Mouse (Mus musculus) heart, embryonic 10.5 days (tissue): ENCODE measurements around the gene Fank1. TPM values are rescaled to one million over a fixed set of nuclear protein-coding genes. Genes with fewer than 3 reads are reported as not detected.
A peak's percentile ranks its signal among the peaks of the same experiment; 100 is the strongest.

Experiments
- DNase-seq: peaks from one replicate; pipeline ENCODE4 v3.0.0-alpha.2; 2017; ENCODE audit warnings: low spot score
- H3K27ac ChIP-seq: fragments of 300-500 bp; sonication (generic); 2 replicates; pipeline ENCODE4 v1.5.1; 2016; ENCODE audit warnings: mild to moderate bottlenecking
- H3K27me3 ChIP-seq: fragments of 300-500 bp; sonication (generic); 2 replicates; pipeline ENCODE4 v1.6.1; 2016; ENCODE audit warnings: mild to moderate bottlenecking; ENCODE audit not compliant: poor library complexity, insufficient read depth, severe bottlenecking
- H3K36me3 ChIP-seq: fragments of 300-500 bp; sonication (generic); 2 replicates; pipeline ENCODE4 v1.6.1; 2016; ENCODE audit warnings: mild to moderate bottlenecking, moderate library complexity
- H3K4me1 ChIP-seq: fragments of 300-500 bp; sonication (generic); 2 replicates; pipeline ENCODE4 v1.6.1; 2016; ENCODE audit warnings: mild to moderate bottlenecking
- H3K4me3 ChIP-seq: fragments of 300-500 bp; sonication (generic); 2 replicates; pipeline ENCODE4 v1.5.1; 2016; ENCODE audit warnings: mild to moderate bottlenecking, moderate library complexity
- H3K9me3 ChIP-seq: fragments of 300-500 bp; sonication (generic); 2 replicates; pipeline ENCODE4 v1.6.1; 2016; ENCODE audit warnings: mild to moderate bottlenecking, moderate library complexity
- WGBS: fragments of 180-500 bp; shearing (Covaris S2); methylation state at CpG from one replicate; pipeline ENCODE4 v1.1.7; 2016; 5-methylcytosine and 5-hydroxymethylcytosine counted together
- polyA plus RNA-seq: library from polyadenylated mRNA; unstranded; fragments of >200 nt; fragmentation: Nextera tagmentation; extraction: Ambion mirVana; gene quantifications from 2 replicates; pipeline ENCODE4 v1.2.1, GENCODE M21; 2016

Fank1 gene
- polyA plus RNA-seq: 0.30 TPM in 1 of 2 replicates, not detected in the other

DNA sequence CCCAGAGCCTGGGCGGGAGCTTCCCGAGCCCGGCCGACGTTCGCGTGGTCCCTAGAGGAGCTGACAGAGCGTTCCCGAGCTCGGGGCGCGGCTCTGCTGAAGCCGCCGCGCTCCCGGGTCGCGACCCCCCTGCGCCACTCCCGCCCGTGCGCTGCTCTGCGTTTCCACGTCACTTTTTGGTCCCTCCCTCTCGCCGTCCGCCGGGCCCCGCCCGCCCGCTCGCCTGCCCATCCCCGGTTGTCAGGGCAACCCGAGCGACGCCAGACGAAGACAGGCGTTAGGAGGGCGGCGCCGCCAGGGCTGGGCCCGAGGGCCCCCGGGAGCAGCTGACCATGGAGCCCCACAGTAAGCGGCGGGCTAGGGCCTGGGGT is at the start of gene Fank1:
Gene Fank1, plus strand, starts transcription at position 236 of the 371 bp plus-strand sequence.
- peak within 1 kb of the TSS; percentile 91 for H3K27ac ChIP-seq
- WGBS: under 1% methylated on average over 45 of the region's 45 CpGs

DNA sequence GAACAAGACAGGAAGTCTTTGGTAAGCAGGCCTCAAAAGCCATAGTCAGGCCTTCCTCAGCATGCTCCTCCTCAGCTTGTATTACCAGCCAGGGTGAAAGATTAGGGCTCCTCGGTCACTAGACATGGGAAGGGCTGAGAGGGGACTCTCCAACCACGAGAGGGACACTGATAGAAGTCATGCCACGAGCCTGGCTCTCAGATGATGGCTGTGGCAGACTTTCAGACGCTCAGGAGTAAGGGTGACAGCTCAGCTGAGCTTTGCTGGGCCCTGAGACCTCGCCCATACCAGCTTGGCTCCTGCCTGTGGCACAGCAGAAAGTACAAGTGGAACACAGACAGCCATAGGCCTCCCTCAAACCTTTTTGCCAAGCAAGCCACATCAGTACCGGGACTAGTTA is 49.6 kb upstream of the Fank1 start:
- H3K4me1 ChIP-seq: peaks cover 45% of the 10 kb centered on the region
- H3K36me3 ChIP-seq: peaks cover 27% of the 10 kb centered on the region
- 61% methylated on average over 6 of the region's 6 CpGs for WGBS
- H3K4me3 ChIP-seq: no peak overlapping the region
- H3K27ac ChIP-seq: 0 out of 2 replicates have a peak overlapping the region, but pooled peaks have one; percentile 6
- H3K9me3 ChIP-seq: no peaks in the 10 kb centered on the region
- no peak for DNase-seq
- no peaks in the 10 kb centered on the region for H3K27me3 ChIP-seq

More for the DNA sequence above, at the start of gene Fank1:
- peak within 1 kb of the TSS; percentile 85 for H3K4me3 ChIP-seq
- DNase-seq: peak; percentile 97
- no peaks in the 10 kb centered on the region for H3K27me3 ChIP-seq
- H3K4me1 ChIP-seq: peaks cover 13% of the 10 kb centered on the region
- no peaks in the 10 kb centered on the region for H3K36me3 ChIP-seq
- no peaks in the 10 kb centered on the region for H3K9me3 ChIP-seq

DNA sequence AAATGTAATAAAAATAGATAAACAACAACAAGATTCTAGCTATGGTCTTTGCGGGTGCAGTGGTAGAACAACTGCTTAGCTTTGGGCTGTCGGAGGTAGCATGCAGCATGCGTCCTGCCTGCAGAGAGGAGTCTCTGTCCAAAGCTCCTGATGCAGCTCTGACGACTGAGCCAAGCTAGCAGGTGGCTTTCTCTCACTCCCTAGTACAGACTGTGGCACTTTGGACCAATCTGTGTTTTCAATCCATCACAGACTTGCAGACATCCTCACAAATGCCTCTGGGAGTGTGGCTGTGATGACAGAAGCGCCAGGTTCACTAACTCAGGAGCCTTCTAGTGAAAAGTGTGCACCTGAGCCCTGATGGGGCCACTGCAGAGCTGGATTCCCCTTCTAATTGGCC is 47.3 kb upstream of the Fank1 start:
- Histone ChIP-seq H3K9me3 (no peaks in the 10 kb centered on the region), H3K27ac (no peak overlapping the region), H3K27me3 (no peaks in the 10 kb centered on the region), H3K4me3 (no peak overlapping the region), H3K4me1 (peaks cover 53% of the 10 kb centered on the region), H3K36me3 (peaks cover 20% of the 10 kb centered on the region)
- no peak for DNase-seq
- WGBS: 72% methylated on average over 5 of the region's 5 CpGs

DNA sequence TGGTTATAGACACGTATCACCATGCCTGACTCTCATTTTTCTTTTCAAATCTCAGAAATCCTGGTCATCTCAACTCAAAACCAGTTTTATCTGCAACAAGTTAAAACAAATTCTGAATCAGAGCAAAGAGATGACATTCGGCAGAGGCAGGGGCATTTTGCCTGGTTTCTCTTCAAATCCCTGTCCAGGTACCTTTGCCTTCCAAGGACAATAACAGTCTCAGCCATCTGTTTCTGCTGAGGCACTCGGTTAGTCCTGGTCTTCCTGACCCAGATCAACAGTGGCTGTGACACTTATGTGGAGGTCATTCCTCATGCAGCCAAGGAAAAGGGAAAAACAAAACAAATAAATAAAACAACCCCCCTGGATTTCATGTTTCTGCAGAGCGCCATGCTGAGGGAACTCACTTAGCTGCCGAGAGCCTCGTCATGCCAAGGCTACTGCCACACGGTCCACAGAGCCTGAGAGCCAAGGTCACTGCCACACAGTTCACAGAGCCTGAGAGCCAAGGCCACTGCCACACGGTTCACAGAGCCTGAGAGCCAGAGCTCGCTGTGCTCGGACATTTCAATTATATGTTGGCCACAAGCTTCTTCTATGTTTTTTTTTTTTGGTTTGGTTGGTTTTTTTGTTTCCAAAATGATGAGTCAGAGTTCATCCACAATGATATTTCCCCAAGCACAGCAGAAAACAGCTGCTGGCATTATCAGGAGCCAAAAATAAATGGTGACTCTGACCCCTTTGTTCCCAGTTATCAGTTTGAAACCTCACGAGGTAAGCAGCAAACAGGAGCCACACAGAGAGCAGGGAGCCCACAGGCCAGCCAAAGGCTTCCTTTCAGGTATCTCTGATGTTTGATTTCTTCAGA is 46.1 kb upstream of the Fank1 start:
- no peaks in the 10 kb centered on the region for H3K9me3 ChIP-seq
- H3K4me1 ChIP-seq: peaks cover 53% of the 10 kb centered on the region
- peaks cover 16% of the 10 kb centered on the region for H3K36me3 ChIP-seq
- H3K27me3 ChIP-seq: no peaks in the 10 kb centered on the region
- peak overlapping the region; percentile 82 for H3K27ac ChIP-seq
- no peak for DNase-seq
- H3K4me3 ChIP-seq: no peak overlapping the region
- 60% methylated on average over 11 of the region's 11 CpGs for WGBS

DNA sequence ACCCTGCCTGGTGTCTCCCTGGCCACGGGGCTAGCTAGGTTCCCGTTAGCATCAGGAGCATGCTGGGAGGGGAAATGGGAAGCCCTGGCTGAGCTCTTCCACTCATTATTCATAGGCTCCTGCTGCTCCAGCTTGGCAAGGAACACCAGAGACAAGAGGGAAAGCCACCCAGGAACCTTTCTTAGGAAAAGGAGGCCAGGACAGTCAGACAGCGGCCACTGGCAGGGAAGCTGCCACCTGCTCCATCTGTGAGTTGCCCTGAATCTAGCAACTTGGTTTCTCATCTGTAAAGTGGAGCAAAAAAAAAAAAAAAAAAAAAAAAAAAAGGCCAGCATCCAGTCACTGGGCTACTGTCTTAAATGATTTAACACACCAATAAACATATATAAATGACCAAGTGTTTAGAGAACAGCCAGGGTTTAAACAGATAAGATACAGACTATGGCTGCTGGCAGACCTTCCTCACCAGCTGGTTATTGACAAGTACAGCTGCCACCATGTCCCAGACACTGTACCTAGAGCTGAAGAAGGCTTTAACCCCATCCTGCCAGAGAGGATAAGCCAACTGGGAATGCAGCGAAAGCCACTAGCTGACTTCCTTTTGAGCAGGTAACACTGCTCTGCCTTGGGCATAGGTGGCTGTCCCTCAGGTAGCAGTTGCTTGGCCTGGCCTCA is 44.6 kb upstream of the Fank1 start:
- no peaks in the 10 kb centered on the region for H3K9me3 ChIP-seq
- no peak overlapping the region for H3K4me3 ChIP-seq
- peaks cover 41% of the 10 kb centered on the region for H3K4me1 ChIP-seq
- DNase-seq: no peak
- 65% methylated on average over 4 of the region's 4 CpGs for WGBS
- peaks cover 16% of the 10 kb centered on the region for H3K36me3 ChIP-seq
- peak overlapping the region; percentile 82 for H3K27ac ChIP-seq
- H3K27me3 ChIP-seq: no peaks in the 10 kb centered on the region

DNA sequence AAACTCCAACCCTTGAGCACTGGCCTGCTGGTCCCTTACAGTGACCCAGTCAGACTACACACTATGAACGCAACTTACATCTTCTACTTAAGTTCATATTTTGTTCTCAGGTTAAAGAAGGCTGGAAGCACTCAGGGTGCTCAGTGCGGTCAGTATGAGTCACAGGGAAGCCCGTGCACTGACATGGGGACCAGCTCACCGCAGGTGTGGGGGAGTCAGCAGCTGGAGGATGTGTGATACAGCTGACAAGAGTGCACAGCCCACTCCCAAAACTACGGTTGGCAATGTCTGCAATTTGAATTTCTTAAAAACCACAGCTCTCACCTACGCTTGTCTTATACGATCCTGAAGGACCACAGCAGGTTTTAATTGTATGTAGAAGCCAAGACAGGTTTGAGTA is 36.1 kb upstream of the Fank1 start:
- whole genome bisulfite sequencing: 81% methylated on average over 7 of the region's 7 CpGs
- DNase-seq: no peak

DNA sequence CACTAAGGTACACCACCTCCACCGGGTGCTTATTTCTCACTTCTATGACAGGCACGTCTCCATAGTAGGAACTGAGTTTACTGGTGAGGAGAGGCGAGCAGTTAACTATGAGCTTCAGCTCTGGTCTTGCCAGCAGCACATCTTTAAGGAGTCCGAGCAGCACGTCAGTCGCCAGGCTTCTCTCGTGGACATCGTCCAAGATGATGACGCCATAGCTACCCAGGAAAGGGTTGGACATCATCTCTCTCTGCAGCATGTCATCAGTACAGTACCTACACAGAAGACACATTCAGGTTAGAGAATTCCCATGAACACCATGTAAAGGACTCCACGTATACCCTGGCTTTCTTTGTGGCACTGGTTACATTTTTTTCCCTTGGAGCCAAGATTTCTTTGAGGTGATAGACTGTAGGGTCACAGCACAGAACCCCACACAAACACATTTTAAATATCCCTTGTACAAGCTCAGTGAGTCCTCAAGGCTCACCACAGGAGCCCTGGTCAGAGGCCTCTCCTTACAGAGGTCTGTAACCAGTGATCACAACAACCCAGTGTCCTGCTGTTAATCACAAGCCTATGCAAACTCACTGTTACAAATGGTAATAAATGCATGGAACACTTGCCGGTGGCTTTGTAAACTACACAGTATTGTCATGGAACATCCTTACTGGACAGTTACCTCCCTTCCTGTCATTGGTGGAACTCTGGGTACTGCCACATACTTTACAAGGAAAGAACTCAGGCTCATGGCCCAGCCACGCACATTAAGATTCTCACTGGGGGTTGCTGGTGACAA is 33.9 kb upstream of the Fank1 start:
- WGBS: 89% methylated on average over 12 of the region's 12 CpGs
- Histone ChIP-seq H3K27ac (no peak overlapping the region), H3K36me3 (peaks cover 20% of the 10 kb centered on the region), H3K4me1 (peaks cover 35% of the 10 kb centered on the region), H3K4me3 (no peak overlapping the region), H3K9me3 (no peaks in the 10 kb centered on the region), H3K27me3 (no peaks in the 10 kb centered on the region)
- DNase-seq: peak; percentile 62

More for the DNA sequence above, 36.1 kb upstream of the Fank1 start:
- peaks cover 28% of the 10 kb centered on the region for H3K4me1 ChIP-seq
- no peaks in the 10 kb centered on the region for H3K9me3 ChIP-seq
- H3K27me3 ChIP-seq: no peaks in the 10 kb centered on the region
- no peak overlapping the region for H3K27ac ChIP-seq
- peaks cover 20% of the 10 kb centered on the region for H3K36me3 ChIP-seq
- no peak overlapping the region for H3K4me3 ChIP-seq

DNA sequence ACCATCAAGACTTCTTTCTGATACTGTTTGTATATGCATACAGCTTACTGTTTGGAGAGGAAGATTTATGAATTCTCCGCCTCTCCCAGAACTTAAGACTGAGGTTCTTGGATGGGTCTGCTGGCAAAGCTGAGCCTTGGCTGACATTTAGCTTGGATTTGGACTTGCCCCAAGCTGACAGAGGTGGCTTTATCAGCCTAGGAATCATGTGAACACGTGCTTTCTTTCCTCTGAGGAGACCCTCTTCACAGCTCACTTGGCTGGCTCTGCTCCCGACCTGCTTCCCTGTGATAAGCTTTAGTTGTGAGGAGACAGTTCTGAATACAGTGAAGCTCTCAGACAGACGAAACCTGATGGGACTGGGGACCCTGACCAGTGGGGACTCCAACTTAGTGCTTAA is 33.0 kb upstream of the Fank1 start:
- Histone ChIP-seq H3K36me3 (peaks cover 20% of the 10 kb centered on the region), H3K4me1 (peaks cover 44% of the 10 kb centered on the region), H3K27ac (peak overlapping the region; percentile 56), H3K4me3 (no peak overlapping the region), H3K27me3 (no peaks in the 10 kb centered on the region), H3K9me3 (no peaks in the 10 kb centered on the region)
- WGBS: 39% methylated on average over 4 of the region's 4 CpGs
- no peak for DNase-seq

DNA sequence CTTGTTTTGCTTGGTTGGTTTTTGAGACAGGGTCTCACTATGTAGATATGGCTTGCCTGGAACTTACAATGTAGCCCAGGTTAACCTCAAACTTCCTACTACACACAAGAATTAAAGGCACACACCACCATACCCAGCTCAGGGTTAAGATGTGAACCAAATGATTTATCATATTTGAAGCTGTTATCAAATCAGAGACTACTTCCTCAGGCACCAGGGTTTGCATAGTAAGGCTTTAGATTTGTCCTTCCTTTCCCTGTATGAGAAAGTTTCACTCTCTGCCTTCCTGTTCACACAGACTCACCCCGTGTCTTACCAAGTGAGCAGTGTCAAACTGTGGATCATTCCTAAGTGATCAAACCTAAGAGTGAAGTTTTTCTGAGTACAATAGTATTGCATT is 32.5 kb upstream of the Fank1 start:
- Histone ChIP-seq H3K36me3 (peaks cover 20% of the 10 kb centered on the region), H3K9me3 (no peaks in the 10 kb centered on the region), H3K4me3 (no peak overlapping the region), H3K27ac (peak overlapping the region; percentile 56; the same call in 1 of the 2 replicates), H3K27me3 (no peaks in the 10 kb centered on the region), H3K4me1 (peaks cover 50% of the 10 kb centered on the region)
- DNase-seq: no peak
- WGBS: 59% methylated on average over 1 of the region's 1 CpGs

DNA sequence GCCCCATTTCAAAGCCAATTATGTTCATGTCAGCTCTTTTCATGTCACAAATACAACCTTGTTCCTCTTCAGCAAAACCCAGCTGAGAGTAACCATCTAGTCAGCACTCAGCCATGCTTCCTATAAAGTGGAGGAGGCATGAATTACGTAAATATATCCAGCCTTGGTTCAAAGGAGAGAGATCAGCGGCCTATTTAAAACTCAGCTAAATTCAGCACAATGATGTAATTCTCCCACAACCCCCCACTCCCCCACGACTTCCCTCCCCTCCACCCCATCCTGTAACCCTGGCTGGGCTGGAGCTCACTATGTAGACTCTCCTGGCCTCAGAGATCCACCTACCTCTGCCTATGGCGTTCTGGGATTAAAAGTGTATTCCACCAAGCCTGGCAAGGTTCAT is 32.0 kb upstream of the Fank1 start:
- Histone ChIP-seq H3K4me3 (no peak overlapping the region), H3K27ac (peak overlapping the region; percentile 56; the same call in 1 of the 2 replicates), H3K27me3 (no peaks in the 10 kb centered on the region), H3K4me1 (peaks cover 51% of the 10 kb centered on the region), H3K36me3 (peaks cover 20% of the 10 kb centered on the region), H3K9me3 (no peaks in the 10 kb centered on the region)
- 28% methylated on average over 4 of the region's 4 CpGs for WGBS
- DNase-seq: no peak

DNA sequence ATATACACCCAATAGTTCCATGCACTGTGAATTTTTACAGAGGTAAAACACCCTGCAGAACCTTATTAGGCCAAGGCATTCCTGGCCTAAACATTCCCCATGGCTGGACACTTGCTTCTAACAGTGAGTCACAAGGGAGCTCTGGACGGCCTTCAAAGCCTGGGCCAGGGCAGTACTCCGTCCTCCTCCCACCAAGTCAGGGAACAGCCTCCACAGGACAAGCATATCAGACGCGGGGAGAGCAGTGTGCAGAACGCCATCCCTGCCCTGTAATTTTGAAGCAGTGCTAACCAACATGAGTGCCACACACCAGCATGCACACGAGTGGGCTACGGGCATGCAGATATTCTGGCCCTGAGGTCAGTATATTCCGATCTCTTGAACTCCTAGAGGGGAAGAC is 29.3 kb upstream of the Fank1 start:
- H3K4me3 ChIP-seq: no peak overlapping the region
- no peaks in the 10 kb centered on the region for H3K9me3 ChIP-seq
- peak overlapping the region; percentile 63 for H3K27ac ChIP-seq
- H3K4me1 ChIP-seq: peaks cover 56% of the 10 kb centered on the region
- H3K36me3 ChIP-seq: peaks cover 4% of the 10 kb centered on the region
- WGBS: 66% methylated on average over 8 of the region's 8 CpGs
- H3K27me3 ChIP-seq: no peaks in the 10 kb centered on the region
- DNase-seq: no peak

DNA sequence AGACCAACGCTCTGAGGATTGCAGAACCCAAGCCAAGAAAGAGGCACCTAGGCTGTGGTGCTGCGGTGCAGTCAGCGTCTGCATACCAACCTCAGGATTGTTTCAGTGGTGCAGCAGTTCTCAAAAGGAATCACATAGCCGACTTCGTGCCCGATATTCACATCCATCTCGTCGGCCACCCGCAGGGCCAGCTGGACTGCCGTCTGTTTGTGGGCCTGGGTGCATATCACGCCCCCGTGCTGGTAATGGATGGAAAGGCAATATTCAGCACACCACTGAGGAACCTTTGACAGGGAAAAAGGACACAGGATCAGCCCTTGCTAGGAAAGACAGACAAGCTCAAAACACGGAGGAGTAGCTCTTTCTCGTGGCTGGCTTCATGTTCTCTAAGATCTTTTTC is 27.9 kb upstream of the Fank1 start:
- WGBS: 82% methylated on average over 14 of the region's 14 CpGs
- H3K36me3 ChIP-seq: no peaks in the 10 kb centered on the region
- no peaks in the 10 kb centered on the region for H3K9me3 ChIP-seq
- H3K4me3 ChIP-seq: no peak overlapping the region
- peaks cover 57% of the 10 kb centered on the region for H3K4me1 ChIP-seq
- H3K27ac ChIP-seq: peak overlapping the region; percentile 47; the same call in 1 of the 2 replicates
- no peaks in the 10 kb centered on the region for H3K27me3 ChIP-seq
- DNase-seq: no peak
